Mouse (Mus musculus) liver, postnatal 0 days (tissue): ENCODE data around the gene Nol4l.

Source experiments
- CTCF ChIP-seq: sonication (generic); IDR thresholded peaks from 2 replicates; pipeline ENCODE4 v1.5.1; 2016; ENCODE audit warnings: antibody characterized with exemption, low read depth
- EP300 ChIP-seq: IDR thresholded peaks from 2 replicates; pipeline ENCODE4 v1.6.1; 2016; ENCODE audit warnings: antibody characterized with exemption, low read depth, mild to moderate bottlenecking

DNA sequence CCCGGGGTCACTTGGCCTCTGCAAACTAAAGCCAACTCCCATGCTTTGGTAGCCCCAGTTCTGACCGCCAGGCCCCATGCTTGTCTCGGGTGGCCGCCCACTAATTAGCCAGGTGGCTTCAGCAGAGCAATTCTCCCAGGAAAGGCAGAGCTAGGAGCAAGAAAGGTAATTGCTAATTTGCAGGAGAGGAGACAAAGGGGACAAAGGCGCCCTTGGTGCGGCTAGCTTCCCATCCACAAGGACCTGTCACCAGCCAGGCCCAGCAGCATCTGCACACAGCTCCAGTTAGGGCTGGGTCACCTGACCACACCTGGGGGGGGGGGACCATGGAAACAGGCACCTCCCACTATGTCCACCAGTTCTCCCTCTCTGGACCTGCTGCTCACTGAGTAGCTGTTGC is 18.2 kb downstream of the Nol4l start:
- no peak for TF ChIP-seq CTCF
- no peak for TF ChIP-seq EP300
